17 mouse cellular contexts compared by ENCODE assay signal in genomic region chr2:132190602-132191161, GRCm38 (mm10).
"Had no signal": no experiment of that assay in that cellular context is flagged by ENCODE, and none has a peak within 500 bp of the region (broad histone marks: within the 10 kb centered on the region; RNA-seq: fewer than 3 reads in every experiment).

No protein-coding gene starts in this region.

- H3K9ac ChIP-seq: limb, embryonic 13.5 days; liver, embryonic 12.5 days; liver, embryonic 15.5 days had no signal

- H3K27me3 ChIP-seq: limb, embryonic 13.5 days; liver, embryonic 12.5 days; liver, embryonic 15.5 days had no signal

- H3K9me3 ChIP-seq: limb, embryonic 10.5 days; limb, embryonic 13.5 days; liver, embryonic 12.5 days; liver, embryonic 15.5 days had no signal

- H3K36me3 ChIP-seq: limb, embryonic 10.5 days; limb, embryonic 13.5 days; liver, embryonic 12.5 days; liver, embryonic 15.5 days had no signal

- H3K4me3 ChIP-seq: layer of hippocampus, adult 2 months; limb, embryonic 10.5 days; limb, embryonic 13.5 days; liver, embryonic 12.5 days; liver, embryonic 15.5 days had no signal

- DNase-seq: kidney, postnatal 25 days; layer of hippocampus, adult 9-11 months; liver; lung, adult 2 months; lung, postnatal 14 days; lung, postnatal 4 days; midbrain, embryonic 14.5 days; spleen, adult 18-20 months; thymus, adult 18-20 months; thymus, postnatal 36 days had no signal

- H3K4me1 ChIP-seq: limb, embryonic 10.5 days; limb, embryonic 13.5 days; liver, embryonic 12.5 days; liver, embryonic 15.5 days had no signal

- H3K4me2 ChIP-seq: limb, embryonic 13.5 days; liver, embryonic 12.5 days; liver, embryonic 15.5 days; midbrain, embryonic 11.5 days had no signal

- H3K27ac ChIP-seq: kidney, postnatal 0 days; layer of hippocampus, adult 2 months; limb, embryonic 10.5 days; limb, embryonic 13.5 days; liver, embryonic 12.5 days; liver, embryonic 15.5 days had no signal

- ATAC-seq: liver, embryonic 12.5 days had no signal
